Mouse (Mus musculus) mesoderm, embryonic 11.5 days (tissue): Measurements from ENCODE around the gene Dhrs4.
A peak's percentile ranks its signal among the peaks of the same experiment; 100 is the strongest.

ENCODE experiments used
- DNase-seq: peaks from one replicate; pipeline ENCODE4 v3.0.0-alpha.2; 2012; ENCODE audit warnings: low read depth, low spot score

The Dhrs4 gene

DNA sequence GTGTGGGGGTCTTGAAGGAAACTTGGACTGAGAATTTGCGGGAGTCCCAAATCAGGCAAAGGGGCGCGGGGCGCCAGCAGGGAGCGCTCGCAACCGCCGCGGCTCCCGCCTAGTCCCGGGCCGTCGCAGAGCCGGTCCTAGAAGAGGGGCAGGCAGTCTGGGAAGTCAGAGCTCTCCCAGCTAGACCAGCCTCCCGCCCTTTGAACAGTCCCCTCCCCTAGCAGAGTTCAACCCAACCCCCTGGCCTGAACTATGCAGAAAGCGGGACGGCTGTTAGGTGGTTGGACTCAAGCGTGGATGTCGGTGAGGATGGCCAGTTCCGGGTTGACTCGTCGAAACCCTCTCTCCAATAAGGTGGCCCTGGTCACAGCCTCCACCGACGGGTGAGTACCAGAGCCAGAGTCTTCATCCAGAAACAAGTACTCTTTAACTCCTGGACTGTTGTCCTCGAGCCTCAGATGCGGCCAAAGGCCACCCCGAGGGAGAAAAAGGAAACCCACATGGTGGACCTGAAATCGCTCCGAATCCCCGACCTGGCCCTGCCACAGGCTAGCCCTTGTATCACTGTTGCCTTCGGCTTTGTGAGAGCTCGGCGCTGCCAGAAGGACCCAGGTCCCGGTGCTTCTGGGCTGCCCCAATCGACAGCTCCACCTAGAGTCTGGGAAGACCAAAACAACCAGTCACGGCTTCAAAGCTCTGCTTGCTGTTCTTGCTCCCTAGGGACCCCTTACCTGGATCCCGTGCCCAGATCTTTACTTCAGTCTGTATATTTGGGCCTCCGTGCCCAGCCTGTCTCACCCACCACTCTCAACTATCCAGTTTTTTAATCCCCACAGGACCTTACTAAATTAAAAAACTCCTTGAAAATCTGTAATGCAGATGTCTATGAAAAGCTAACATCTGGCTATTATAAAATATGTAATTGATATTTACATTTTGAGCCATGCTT lies at the start of gene Dhrs4:
Dhrs4 (plus strand) TSS at position 108 of the 949 bp plus-strand sequence.
- DNase-seq: peak; percentile 80

DNA sequence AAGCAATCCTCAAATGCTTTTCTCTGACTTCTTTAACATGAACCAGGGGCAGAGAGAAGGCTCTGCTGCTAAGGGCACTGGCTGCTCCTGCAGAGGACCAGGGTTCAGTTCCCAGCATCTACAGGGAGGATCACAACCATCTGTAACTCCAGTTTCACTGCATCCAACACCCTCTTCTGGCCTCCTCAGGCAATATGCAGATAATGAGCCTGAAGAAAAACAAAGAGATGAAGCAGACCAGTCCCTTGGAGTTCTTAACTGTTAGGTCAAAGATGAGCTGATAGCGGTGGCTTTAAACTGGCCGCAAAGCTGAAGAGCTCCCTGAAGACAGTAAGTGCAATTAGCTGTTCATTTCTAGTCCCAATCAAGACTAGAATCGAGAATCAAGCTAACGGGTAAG lies 48.3 kb upstream of the Dhrs4 start:
- no peak for DNase-seq

DNA sequence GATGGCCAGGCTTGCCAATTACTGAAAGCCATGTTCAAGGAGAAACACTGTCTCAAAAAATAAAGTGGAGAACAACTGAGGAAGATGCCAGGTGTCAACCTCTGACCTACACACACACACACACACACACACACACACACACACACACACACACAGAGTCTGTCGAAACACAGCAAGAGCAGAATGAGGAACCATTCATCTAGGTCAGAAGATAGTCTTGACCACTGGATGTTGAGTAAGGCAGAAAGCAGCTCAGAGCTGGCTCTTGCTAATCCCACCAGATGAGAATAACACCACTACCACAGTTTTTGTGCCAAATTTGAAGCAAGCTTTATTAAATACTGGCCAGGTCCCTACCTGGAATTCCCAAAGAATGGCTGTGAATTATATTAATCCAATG lies 45.5 kb upstream of the Dhrs4 start:
- DNase-seq: no peak

DNA sequence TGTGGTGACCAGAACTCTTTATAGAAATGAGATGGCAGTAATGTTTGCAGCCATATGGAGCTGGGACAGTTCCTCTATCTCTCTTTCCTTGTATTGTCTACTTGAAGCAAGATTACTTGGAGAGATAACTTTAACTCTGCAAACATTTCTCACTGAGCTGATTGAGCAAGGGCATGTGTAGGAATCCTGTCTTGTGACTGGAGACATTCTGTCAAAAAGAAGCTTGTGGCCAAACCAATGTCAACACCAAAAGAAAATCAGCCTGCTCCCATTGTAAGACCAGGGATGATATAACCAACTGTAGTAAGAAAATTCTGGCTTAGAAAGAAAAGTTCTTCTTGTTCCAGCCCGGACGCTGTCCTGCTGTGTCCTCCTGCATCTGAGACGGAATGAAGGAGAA lies 43.7 kb upstream of the Dhrs4 start:
- DNase-seq: no peak

DNA sequence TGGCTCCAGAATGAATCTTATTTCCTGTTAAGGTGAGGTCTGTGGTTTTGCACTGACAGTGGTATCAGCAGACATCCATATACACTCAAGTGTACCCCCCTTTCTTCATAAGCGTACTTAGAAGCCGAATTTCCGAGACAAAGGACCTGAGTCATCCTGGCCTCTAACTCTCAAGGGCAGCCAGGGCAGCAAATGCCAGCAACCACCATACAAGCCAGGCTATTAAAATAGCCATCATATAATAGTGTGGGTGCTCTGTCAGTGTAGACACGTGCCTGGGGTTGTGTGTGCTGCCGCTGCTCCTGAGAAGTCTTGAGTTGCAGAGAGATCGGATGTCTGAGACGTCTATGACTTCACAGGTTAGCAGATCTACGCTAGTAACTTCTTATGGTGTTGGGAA lies 41.4 kb upstream of the Dhrs4 start:
- no peak for DNase-seq

DNA sequence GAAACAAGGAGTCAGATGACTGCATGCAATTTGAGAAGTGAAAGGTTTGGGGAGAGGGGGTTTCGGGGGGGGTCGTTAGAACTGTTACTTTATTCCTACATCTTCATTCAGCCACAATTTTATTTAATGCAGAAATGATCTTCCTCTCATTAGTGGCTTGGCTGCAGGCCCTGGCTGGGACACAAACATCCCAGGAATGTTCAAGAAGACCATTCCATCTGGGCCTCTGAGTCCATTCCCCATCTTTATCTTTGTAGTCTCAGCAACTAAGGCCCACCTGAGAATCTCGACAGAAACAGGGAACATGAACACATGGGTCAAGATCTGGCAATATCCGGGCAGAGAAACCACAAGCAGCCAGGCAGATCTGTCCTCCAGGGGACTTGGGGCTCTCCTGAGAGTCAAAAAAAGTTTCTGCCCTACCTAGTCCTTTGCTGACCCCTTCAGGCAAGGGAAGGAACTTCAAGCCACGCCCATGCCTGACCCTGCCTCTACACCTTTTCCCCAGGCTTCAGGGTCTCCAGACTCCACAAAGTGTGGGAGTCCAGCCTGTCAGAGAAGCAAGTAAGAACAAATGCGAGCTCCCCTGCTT lies 40.3 kb upstream of the Dhrs4 start:
- peak; percentile 55 for DNase-seq

DNA sequence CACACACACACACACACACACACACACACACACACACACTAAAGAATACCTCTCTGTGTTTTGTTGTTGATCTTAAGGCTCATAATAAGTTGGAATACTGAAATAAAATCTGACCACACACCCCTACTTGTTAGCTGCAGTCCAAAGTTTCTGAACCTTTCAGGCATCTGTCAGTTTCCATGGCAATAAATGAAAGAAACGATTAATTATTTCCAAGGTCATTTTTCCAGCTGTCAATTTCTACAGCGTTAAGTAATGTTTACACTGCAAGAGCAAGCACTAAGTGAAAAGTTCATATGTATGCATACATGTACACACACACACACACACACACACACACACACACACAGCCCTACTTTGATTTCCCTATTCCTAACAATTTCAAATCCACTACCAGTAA lies 20.9 kb upstream of the Dhrs4 start:
- DNase-seq: no peak

DNA sequence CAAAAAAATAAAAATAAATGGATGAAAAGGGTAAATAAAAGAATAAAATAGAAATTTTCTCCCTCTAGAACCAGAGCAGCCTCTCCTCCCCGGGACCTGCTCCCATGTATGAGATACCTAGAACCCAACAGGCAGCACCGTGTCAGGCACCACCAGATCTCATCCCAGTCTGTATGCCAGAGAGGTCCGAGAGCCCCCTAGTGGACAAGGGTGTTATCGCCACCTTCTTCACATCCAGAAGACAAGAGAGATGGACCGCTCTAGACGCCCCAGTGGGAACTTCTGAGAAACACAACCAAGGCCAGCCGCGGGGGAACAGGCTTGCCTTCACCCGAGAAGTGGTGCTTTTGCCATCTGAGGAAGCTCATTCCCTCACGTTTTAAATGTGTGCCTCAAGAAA lies 20.3 kb upstream of the Dhrs4 start:
- DNase-seq: peak; percentile 77

DNA sequence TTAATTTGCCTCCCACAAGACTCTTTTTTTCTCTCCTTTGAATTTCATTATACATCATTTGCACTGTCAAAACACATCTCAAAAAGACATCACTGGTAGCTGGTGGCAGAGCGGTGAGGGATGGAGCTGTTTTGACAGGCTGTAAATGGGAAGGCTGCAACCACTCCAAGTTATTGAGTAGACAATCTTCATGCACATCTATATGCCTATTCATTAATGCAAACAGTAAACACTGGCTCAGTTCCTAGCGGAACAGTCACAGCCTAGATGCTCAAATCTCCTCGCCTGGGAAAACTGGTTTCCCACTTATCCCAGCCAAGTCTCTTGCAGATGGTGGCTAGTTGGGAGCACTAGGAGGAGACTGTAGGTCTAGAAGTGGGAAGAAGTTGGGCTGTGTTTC lies 19.8 kb upstream of the Dhrs4 start:
- no peak for DNase-seq

DNA sequence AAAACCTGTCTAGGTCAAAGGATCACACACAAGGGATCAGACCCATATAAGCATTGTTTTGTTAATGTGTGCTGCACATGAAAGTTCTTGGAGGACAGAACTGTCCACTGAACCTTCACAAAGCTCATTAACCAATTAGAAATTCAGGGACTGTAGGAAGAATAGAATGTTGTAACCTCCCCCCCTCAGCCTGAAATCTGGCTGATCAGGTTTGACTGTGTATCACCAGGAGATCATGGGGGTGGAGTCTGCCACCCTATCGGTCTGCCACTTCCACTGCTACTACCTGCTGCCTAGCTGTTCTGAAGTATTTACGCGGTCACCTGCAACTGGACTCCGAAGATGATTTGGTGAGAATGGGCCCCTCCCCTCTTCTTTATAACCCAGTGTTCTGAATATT lies 18.8 kb upstream of the Dhrs4 start:
- DNase-seq: no peak

DNA sequence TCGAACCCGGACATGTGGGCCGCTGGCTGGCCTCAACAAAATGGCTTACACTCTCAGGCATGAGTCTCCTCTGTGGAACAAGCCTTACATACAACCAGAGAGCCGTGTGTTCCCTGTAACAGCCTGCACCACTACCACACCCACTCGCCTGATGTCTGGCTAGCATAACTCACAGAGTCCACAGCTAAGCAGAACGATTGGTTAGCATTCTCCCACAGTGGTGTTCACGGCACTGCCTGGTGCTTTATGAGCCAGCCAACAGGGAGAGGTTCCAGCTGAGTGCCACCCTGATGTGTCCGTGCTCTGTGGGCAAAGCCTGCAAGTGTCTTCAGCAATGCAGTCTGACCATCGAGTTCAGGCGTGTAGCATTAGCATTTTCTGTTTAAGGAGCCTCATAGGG lies 18.3 kb upstream of the Dhrs4 start:
- no peak for DNase-seq

DNA sequence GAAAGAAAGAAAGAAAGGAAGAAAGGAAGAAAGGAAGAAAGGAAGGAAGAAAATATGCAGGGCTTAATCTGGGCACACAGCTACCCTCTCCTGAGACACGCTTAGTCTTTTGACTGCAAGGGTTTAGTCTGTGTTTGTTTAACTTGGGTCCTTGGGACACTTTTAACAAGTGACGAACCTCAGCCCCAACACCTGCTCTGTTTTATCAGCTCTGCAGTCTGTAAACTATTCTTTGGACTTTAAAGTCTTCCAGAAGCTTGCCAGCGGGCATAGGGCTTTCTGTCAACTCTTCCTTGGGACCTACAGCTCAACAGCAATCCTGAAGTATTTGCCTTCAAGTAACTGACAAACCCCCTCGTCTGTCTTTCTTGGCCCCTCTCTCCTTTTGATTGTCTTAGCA lies 16.8 kb upstream of the Dhrs4 start:
- no peak for DNase-seq

DNA sequence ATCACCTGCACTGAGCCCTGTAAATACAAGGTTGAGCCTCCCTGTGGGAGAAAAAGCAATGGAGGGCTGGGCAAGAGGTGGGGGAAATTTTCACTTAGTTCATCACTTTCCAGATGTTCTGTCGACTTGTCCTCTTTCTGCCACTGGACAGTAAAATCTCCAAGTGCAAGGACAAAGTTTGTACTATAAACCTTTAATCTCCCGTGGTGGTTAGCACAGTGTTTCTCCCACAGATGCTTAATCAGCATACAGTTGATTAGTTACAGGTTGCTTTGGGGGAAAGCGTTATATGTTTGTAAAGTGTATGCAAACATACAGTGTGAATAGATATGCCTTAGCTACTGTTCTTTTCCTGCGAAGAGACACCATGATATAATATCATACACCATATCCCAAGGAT lies 12.1 kb upstream of the Dhrs4 start:
- DNase-seq: no peak

DNA sequence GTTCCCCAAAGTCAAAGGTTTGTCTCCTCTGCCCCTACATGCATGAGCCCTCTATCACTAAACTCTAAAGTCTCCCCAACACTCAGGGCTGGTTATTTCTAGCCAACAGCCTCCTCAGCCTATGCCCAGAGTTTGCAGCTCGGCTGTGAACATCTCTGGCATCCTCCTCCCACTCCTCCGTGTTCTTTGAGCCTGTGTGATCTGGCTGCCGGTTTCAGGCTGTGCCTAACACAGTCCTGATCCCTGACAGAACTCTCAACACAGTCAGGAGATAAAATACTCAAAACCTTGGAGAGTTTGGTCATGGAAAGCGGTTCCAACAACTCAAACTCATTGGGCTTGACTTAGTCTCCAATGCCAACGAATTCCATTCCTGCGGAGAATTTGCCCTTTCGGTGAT lies 11.4 kb upstream of the Dhrs4 start:
- DNase-seq: no peak

DNA sequence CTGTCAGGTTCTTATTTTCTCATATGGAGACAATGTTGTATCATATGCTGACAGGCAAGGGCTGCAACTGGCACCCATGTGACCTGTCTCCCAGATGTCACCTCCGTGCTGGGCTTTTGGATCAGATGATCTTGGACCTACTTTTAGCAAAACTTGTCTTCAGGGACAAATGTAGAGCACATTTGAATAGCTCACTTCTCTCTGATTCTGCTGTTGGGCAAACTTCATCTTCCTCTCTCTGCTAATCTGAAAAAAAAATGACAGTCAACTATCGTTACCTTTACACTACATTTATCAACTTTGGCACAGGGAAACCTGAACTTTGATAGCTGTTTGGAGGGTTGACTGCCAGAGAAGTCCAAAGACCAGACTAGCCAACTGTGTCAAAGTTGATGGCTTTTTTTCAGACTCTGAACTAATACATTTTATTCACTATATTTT lies 10.2 kb upstream of the Dhrs4 start:
- no peak for DNase-seq

DNA sequence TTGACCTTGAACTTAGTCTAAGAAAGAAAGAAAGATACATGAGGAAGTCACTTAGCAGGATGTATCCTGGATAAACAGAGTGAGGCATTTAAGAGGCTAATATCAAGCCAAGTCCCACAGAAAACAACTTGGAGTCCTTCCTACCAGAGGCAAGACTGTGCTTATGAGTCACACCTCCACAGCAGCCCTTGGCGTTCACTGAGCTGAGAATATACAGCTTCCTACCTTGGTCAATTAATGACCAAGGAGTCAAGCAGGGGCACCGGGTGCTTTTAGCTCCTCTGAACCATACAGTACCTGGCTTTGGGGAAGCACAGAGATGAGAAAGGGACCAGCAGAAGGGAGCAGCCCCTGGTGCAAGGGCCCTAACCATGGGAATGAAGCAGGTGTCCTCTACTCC lies 9.5 kb upstream of the Dhrs4 start:
- DNase-seq: no peak

DNA sequence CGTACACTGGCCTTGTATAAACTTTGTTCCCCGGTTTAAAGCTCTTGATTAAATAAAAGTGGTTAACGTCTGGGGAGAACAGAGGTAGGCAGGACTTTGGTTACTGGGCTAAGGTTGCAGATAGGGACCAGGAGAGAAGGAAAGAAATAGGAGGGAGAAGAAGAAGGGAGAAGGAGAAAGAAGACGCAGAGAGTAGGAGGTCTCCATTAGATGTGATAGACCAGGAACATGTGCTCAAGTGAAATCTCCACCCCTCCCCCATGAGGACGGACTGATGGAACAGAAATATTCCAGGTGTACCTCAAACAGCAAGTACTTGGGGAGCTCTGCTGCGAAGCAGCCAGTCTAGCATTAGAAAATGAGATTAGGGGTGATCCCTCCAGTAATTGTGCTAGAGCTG lies 8.7 kb upstream of the Dhrs4 start:
- no peak for DNase-seq

DNA sequence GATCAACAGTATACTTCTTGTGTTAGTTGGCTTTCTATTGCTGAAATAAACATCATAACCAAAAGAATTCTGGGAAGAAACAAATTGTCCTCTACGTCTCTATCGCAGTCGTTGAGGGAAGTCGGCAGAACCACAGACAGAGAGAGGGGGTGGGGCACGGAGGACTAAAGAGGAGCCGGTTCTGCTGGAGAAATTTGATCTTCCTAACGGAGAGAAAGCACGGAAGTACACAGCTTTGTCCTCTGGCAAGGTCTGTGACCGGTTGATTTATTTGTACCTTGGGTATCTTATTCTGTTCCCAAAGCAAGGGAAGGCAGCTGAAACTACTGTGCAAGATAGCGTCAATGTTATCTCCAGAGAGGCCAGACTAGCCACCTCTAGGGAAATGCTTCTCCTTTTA lies 7.8 kb upstream of the Dhrs4 start:
- peak; percentile 18 for DNase-seq

DNA sequence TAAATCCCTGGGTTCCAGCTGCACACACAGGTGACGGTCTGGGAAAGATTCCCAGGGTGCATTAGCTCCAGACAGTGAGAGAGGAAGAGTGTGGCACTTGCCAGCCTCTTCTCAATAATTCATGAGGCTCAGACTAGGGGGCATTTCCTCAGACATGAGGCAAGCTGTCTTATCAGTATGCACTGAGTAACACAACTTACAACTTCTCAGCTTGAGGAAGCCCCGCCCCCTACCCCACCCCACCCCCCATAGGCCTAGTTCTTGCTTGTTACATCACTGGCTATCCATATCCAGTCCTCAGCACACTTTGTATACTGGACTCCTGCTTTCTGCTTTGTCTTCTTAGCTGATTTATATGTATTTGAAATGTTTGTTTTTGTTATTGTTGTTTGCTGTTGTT lies 2.9 kb upstream of the Dhrs4 start:
- no peak for DNase-seq

DNA sequence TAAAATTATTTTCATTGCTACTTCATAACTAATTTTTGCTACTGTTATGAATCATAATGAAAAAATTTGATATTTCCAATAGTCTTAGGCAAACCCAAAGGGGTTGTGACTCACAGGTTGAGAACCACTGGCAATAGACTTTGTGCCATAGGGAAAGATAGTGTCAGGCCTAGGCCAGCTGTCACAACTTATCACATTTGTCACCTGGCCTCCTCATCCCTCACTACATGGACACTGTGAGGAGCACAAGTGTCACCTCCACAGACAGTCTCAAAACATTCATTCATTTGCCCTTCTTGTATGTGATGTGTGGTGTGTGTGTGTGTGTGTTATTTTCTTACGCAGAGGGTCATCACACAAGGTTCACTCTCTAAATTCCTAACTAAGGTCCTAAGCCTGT lies 1.1 kb upstream of the Dhrs4 start:
- no peak for DNase-seq

DNA sequence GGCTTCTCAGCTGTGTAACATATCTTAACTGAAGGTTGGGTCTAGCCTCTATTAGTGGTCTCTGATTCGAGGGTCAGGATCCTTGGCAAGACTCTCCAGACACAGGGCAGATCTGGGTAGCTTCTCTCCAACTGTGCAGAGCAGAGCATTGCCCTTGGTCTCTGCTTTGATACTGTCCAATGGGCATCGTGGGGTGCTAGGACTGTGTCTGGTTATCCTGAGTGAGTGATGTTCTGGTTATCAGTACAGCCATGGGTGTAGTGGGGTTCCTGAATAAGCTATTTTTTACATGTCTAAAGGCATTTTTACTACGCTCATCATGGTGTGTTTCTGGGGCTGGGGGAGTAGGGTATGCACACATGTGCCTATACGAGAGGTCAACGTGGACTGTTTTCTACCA lies 729 bp upstream of the Dhrs4 start:
- DNase-seq: no peak

DNA sequence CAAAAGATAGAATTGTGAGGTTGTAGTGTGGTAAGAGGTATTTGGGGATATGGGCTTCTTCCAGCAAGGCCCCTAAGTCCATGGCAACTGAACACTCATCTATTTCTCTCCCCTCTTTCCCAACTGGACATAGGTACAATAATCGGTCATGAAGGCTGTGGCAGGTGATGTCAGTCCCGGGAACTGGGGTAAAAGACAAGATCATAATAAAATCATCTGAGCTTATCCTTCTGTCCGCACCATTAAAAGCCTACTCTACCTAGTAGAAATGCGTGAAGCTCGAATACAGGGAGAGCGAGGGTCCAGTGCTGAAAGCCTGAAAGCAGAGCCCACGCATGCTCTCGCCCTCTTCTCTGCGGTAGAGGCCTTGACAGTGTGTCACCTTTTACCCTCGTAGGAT lies 1.1 kb downstream of the Dhrs4 start:
- DNase-seq: no peak

DNA sequence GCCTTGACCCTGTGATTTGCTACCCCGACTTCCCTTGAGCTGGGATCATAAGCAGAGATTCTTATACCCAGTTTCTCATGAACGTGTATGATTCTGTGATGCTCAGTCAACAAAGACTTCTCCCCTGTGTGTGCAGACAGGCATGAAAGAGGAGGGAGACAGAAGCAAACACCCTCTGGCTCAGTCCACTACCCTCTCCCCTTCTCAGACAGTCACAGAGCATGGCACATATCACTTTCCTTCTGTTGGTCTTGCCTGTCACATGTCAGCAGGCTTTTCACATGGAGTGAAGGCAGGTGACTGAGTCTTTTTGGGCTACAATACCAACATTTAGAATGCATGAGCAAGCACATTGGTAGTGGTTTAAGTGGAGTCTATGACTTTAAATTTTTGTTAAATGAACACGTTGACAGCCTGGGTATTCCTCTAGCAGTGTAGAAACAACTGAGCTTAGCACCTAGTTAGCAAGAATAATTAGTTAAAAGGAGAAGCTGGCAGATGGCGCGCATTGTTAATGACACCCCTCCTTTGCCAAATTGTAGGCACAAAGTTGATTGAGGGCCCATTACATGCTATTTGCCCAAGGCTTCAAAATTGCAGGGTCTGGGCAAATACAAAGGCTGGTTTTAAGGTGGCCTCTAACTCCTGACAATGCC lies 6.0 kb downstream of the Dhrs4 start:
- DNase-seq: no peak
